Comparison of ENCODE assay signal across 19 mouse cellular contexts in the genomic region with DNA sequence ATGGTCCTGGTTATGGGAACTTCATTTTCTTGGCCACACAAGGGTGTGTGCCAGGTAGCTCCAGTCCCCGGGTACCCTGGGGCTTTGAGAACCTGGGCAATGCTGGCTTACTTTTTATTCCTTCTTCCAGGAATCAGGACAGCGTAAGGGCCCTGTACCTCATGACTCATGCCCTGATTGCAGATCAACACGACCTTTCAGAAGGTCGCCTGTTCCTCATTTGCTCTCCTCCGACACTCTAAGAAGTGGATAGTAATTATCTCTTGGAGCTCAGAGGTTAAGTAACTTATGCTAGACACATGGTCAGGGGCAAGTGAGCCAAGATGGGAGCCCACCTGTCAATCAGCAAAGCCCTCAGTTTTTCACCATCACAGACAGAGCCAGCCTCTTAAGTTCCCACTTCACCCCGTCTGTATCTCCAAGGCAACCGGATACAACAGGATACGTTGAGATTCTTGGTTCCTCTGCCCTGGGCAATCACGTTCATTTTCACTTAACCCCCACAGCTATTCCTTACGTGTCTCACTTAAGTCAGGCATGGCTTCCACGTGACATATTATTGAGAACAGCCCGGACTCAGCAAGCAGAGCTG. TPM values are rescaled to one million over a fixed set of nuclear protein-coding genes. Genes with fewer than 3 reads are reported as not detected.
A peak's percentile ranks its signal among the peaks of the same experiment; 100 is the strongest.
DNase-seq lines count a peak whose midpoint lies in the region; ATAC-seq lines count a peak whose summit lies in the region.
"Had no signal": no experiment of that assay in that cellular context is flagged by ENCODE, and none has a peak within 500 bp of the region (broad histone marks: within the 10 kb centered on the region; RNA-seq: fewer than 3 reads in every experiment).

No protein-coding gene starts in this region.

- peaks cover 9% of the 10 kb centered on the region for H3K4me1 ChIP-seq in heart, embryonic 11.5 days (ENCODE audit: control insufficient read depth, insufficient read depth, low read length)
- H3K4me1 ChIP-seq in neural tube, embryonic 12.5 days = peaks cover 5% of the 10 kb centered on the region; the same call in 1 of the 2 replicates
- H3K4me1 ChIP-seq in intestine, embryonic 16.5 days (ENCODE audit: control insufficient read depth, insufficient read depth, low read length) = 0 out of 2 replicates have a peak, but pooled peaks cover 20% of the 10 kb centered on the region
- H3K4me1 ChIP-seq: embryonic facial prominence, embryonic 15.5 days; hindbrain, embryonic 15.5 days had no signal

- H3K4me2 ChIP-seq in heart, embryonic 11.5 days = no peak overlapping the region
- H3K4me2 ChIP-seq in neural tube, embryonic 12.5 days (replicated peaks) = no peak overlapping the region
- H3K4me2 ChIP-seq in intestine, embryonic 16.5 days (ENCODE audit: low read depth, low read length) = no peak overlapping the region
- H3K4me2 ChIP-seq: embryonic facial prominence, embryonic 15.5 days; hindbrain, embryonic 15.5 days; liver, embryonic 12.5 days; stomach, embryonic 15.5 days had no signal

- H3K36me3 ChIP-seq in heart, embryonic 11.5 days (ENCODE audit: control insufficient read depth, insufficient read depth, low read length) = no peaks in the 10 kb centered on the region
- no peaks in the 10 kb centered on the region for H3K36me3 ChIP-seq in neural tube, embryonic 12.5 days
- H3K36me3 ChIP-seq in intestine, embryonic 16.5 days (ENCODE audit: control insufficient read depth, insufficient read depth, low read length) = no peaks in the 10 kb centered on the region
- H3K36me3 ChIP-seq in splenic B cell, adult 2 months (ENCODE audit: control insufficient read depth, insufficient read depth, low read length, poor library complexity, severe bottlenecking) = no peaks in the 10 kb centered on the region
- H3K36me3 ChIP-seq: embryonic facial prominence, embryonic 15.5 days; hindbrain, embryonic 15.5 days; liver, embryonic 12.5 days; stomach, embryonic 15.5 days had no signal

- H3K4me3 ChIP-seq in heart, embryonic 11.5 days (ENCODE audit: low read depth, low read length) = no peak overlapping the region
- no peak overlapping the region for H3K4me3 ChIP-seq in neural tube, embryonic 12.5 days
- H3K4me3 ChIP-seq in intestine, embryonic 16.5 days (ENCODE audit: low read length) = no peak overlapping the region
- H3K4me3 ChIP-seq: embryonic facial prominence, embryonic 15.5 days; hindbrain, embryonic 15.5 days; liver, embryonic 12.5 days; stomach, embryonic 15.5 days had no signal

- no peaks in the 10 kb centered on the region for H3K9me3 ChIP-seq in heart, embryonic 11.5 days (replicated peaks; ENCODE audit: control insufficient read depth, low read length)
- H3K9me3 ChIP-seq in neural tube, embryonic 12.5 days = no peaks in the 10 kb centered on the region
- H3K9me3 ChIP-seq in intestine, embryonic 16.5 days (ENCODE audit: control insufficient read depth, low read length) = no peaks in the 10 kb centered on the region
- H3K9me3 ChIP-seq: embryonic facial prominence, embryonic 15.5 days; hindbrain, embryonic 15.5 days; liver, embryonic 12.5 days; stomach, embryonic 15.5 days had no signal

- no peak for DNase-seq in heart, postnatal 36 days
- no peak for DNase-seq in neural tube, embryonic 10.5 days (ENCODE audit: extremely low spot score, low spot score)
- peak; percentile 53 for DNase-seq in splenic B cell, adult 2 months (ENCODE audit: low read depth, low spot score)
- no peak for DNase-seq in lung, postnatal 4 days
- DNase-seq: cerebellum, postnatal 25 days; gastrocnemius, postnatal 10 days; kidney, postnatal 14 days; left cerebral cortex, postnatal 4 days; thymus, postnatal 36 days had no signal

- intact Hi-C loops in heart, postnatal 36 days (cut with DNase I) = no loop called here

- 39% methylated on average over 12 of the region's 12 CpGs for WGBS in heart, embryonic 11.5 days (ENCODE audit: insufficient replicate concordance)
- WGBS in neural tube, embryonic 12.5 days = 77% methylated on average over 12 of the region's 12 CpGs
- 50% methylated on average over 12 of the region's 12 CpGs for WGBS in intestine, embryonic 16.5 days

- H3K9ac ChIP-seq in heart, embryonic 11.5 days (ENCODE audit: low read depth, low read length) = no peak overlapping the region
- H3K9ac ChIP-seq in neural tube, embryonic 12.5 days = 0 out of 2 replicates have a peak overlapping the region, but pooled peaks have one; percentile 8
- H3K9ac ChIP-seq in intestine, embryonic 16.5 days (ENCODE audit: low read depth, low read length) = peak overlapping the region; percentile 34; the same call in 1 of the 2 replicates
- H3K9ac ChIP-seq: embryonic facial prominence, embryonic 15.5 days; hindbrain, embryonic 15.5 days; liver, embryonic 12.5 days; stomach, embryonic 15.5 days had no signal

- 0 out of 2 replicates have a peak, but pooled peaks have one; percentile 10 for ATAC-seq in heart, embryonic 11.5 days (replicated peaks; ENCODE audit: insufficient number of reproducible peaks, low FRiP score, low TSS enrichment)
- no peak for ATAC-seq in neural tube, embryonic 12.5 days (ENCODE audit: low FRiP score, low read depth)
- peak; percentile 54; the same call in 1 of the 2 replicates for ATAC-seq in intestine, embryonic 16.5 days
- no peak for ATAC-seq in erythroblast, adult 5-6 weeks (replicated peaks; ENCODE audit: low FRiP score, poor library complexity, severe bottlenecking)
- ATAC-seq: forebrain, embryonic 16.5 days; liver, embryonic 12.5 days; lung, postnatal 0 days had no signal

- H3K27ac ChIP-seq in heart, embryonic 11.5 days (ENCODE audit: low read depth, low read length) = no peak overlapping the region
- no peak overlapping the region for H3K27ac ChIP-seq in neural tube, embryonic 12.5 days
- no peak overlapping the region for H3K27ac ChIP-seq in intestine, embryonic 16.5 days (ENCODE audit: low read length)
- H3K27ac ChIP-seq: embryonic facial prominence, embryonic 15.5 days; hindbrain, embryonic 15.5 days; liver, embryonic 12.5 days; stomach, embryonic 15.5 days had no signal

- no peaks in the 10 kb centered on the region for H3K27me3 ChIP-seq in heart, embryonic 11.5 days (ENCODE audit: control insufficient read depth, insufficient read depth, low read length)
- no peaks in the 10 kb centered on the region for H3K27me3 ChIP-seq in neural tube, embryonic 12.5 days (replicated peaks)
- no peaks in the 10 kb centered on the region for H3K27me3 ChIP-seq in intestine, embryonic 16.5 days (replicated peaks; ENCODE audit: control insufficient read depth, insufficient read depth, low read length)
- no peaks in the 10 kb centered on the region for H3K27me3 ChIP-seq in splenic B cell, adult 2 months (ENCODE audit: control insufficient read depth, insufficient read depth, low read length, poor library complexity, severe bottlenecking)
- H3K27me3 ChIP-seq: embryonic facial prominence, embryonic 15.5 days; hindbrain, embryonic 15.5 days; stomach, embryonic 15.5 days had no signal

RNA-seq across cellular contexts. Expression of a gene that starts 11.7 kb away (rescaled TPM):
- polyA plus RNA-seq in heart, embryonic 11.5 days (2014; fragmentation: Nextera tagmentation; extraction: Ambion mirVana) = 89.2 and 109 TPM in 2 replicates
- 10 to 100 TPM; 35.0 to 43.3 TPM for total RNA-seq in heart, postnatal 36 days (2021)
- 67.1 and 87.8 TPM in 2 replicates for polyA plus RNA-seq in neural tube, embryonic 12.5 days (2016; fragmentation: Nextera tagmentation; extraction: Ambion mirVana)
- polyA plus RNA-seq in intestine, embryonic 16.5 days (2015; fragmentation: Nextera tagmentation; extraction: Ambion mirVana) = 281 and 319 TPM in 2 replicates
- total RNA-seq in erythroblast, adult 5-6 weeks (2015; ENCODE audit: low replicate concordance) = 9.4 and 23.2 TPM in 2 replicates
- total RNA-seq in erythroblast, adult 5-6 weeks (2017; ENCODE audit: low replicate concordance) = 64.2 and 120 TPM in 2 replicates

Comparison
In these comparisons a context has a peak if more than half of its experiments do, and no peak if none do; other contexts are left out.
1. ATAC-seq: peak in heart, embryonic 11.5 days (single experiment) and intestine, embryonic 16.5 days (single experiment); none in neural tube, embryonic 12.5 days (single experiment) and erythroblast, adult 5-6 weeks (single experiment).